12 mouse cellular contexts compared by ENCODE assay signal in genomic region chr4:137503509-137503971, GRCm38 (mm10). TPM values are rescaled to one million over a fixed set of nuclear protein-coding genes. Genes with fewer than 3 reads are reported as not detected.
DNase-seq lines count a peak whose midpoint lies in the region; ATAC-seq lines count a peak whose summit lies in the region.
"Had no signal": no experiment of that assay in that cellular context is flagged by ENCODE, and none has a peak within 500 bp of the region (broad histone marks: within the 10 kb centered on the region; RNA-seq: fewer than 3 reads in every experiment).

No protein-coding gene starts in this region.

- no peak overlapping the region for H3K9ac ChIP-seq in hindbrain, embryonic 13.5 days
- H3K9ac ChIP-seq in hindbrain, embryonic 11.5 days (ENCODE audit: low read depth, low read length) = no peak overlapping the region
- no peak overlapping the region for H3K9ac ChIP-seq in lung, embryonic 16.5 days (ENCODE audit: low read length)

- no peak overlapping the region for H3K27ac ChIP-seq in hindbrain, embryonic 13.5 days
- no peak overlapping the region for H3K27ac ChIP-seq in hindbrain, embryonic 11.5 days (ENCODE audit: low read depth, low read length)
- H3K27ac ChIP-seq in lung, embryonic 16.5 days (ENCODE audit: low read length) = no peak overlapping the region
- peak overlapping the region; percentile 35 for H3K27ac ChIP-seq in embryonic facial prominence, embryonic 10.5 days (replicated peaks)

- WGBS in hindbrain, embryonic 13.5 days = 79% methylated on average over 6 of the region's 6 CpGs
- WGBS in hindbrain, embryonic 11.5 days = 81% methylated on average over 6 of the region's 6 CpGs
- 43% methylated on average over 6 of the region's 6 CpGs for WGBS in lung, embryonic 16.5 days
- 78% methylated on average over 6 of the region's 6 CpGs for WGBS in embryonic facial prominence, embryonic 10.5 days

- H3K27me3 ChIP-seq in hindbrain, embryonic 13.5 days = no peaks in the 10 kb centered on the region
- H3K27me3 ChIP-seq in hindbrain, embryonic 11.5 days (ENCODE audit: control insufficient read depth, insufficient read depth, low read length) = no peaks in the 10 kb centered on the region
- H3K27me3 ChIP-seq in lung, embryonic 16.5 days (ENCODE audit: control insufficient read depth, insufficient read depth, low read depth, low read length) = no peaks in the 10 kb centered on the region
- H3K27me3 ChIP-seq in embryonic facial prominence, embryonic 10.5 days (replicated peaks; ENCODE audit: low read depth, poor library complexity, severe bottlenecking) = no peaks in the 10 kb centered on the region

- no peaks in the 10 kb centered on the region for H3K36me3 ChIP-seq in hindbrain, embryonic 13.5 days
- H3K36me3 ChIP-seq in hindbrain, embryonic 11.5 days (ENCODE audit: control insufficient read depth, insufficient read depth, low read length) = no peaks in the 10 kb centered on the region
- peaks cover 9% of the 10 kb centered on the region for H3K36me3 ChIP-seq in lung, embryonic 16.5 days (ENCODE audit: control insufficient read depth, insufficient read depth, low read length)
- H3K36me3 ChIP-seq in embryonic facial prominence, embryonic 10.5 days (replicated peaks) = peaks cover 75% of the 10 kb centered on the region

- no peak overlapping the region for H3K4me2 ChIP-seq in hindbrain, embryonic 13.5 days
- no peak overlapping the region for H3K4me2 ChIP-seq in hindbrain, embryonic 11.5 days (replicated peaks; ENCODE audit: low read depth, low read length)
- no peak overlapping the region for H3K4me2 ChIP-seq in lung, embryonic 16.5 days (ENCODE audit: low read depth, low read length)

- no peak for DNase-seq in hindbrain, embryonic 11.5 days (ENCODE audit: low spot score)
- DNase-seq in lung, postnatal 36 days = no peak
- DNase-seq in embryonic facial prominence, embryonic 10.5 days (ENCODE audit: low spot score) = no peak
- DNase-seq in layer of hippocampus, adult 8-10 months (ENCODE audit: low spot score in 2 of 2) = peak; percentile 18 to 42
- no peak for DNase-seq in kidney, postnatal 4 days
- DNase-seq in kidney, postnatal 14 days = no peak

- H3K4me3 ChIP-seq in hindbrain, embryonic 13.5 days = no peak overlapping the region
- no peak overlapping the region for H3K4me3 ChIP-seq in hindbrain, embryonic 11.5 days (ENCODE audit: low read depth, low read length)
- H3K4me3 ChIP-seq in lung, embryonic 16.5 days (ENCODE audit: low read length) = no peak overlapping the region
- H3K4me3 ChIP-seq in embryonic facial prominence, embryonic 10.5 days = no peak overlapping the region

- ATAC-seq in hindbrain, embryonic 13.5 days (ENCODE audit: low FRiP score) = 0 out of 2 replicates have a peak, but pooled peaks have one; percentile 28
- no peak for ATAC-seq in hindbrain, embryonic 11.5 days (ENCODE audit: low FRiP score)
- ATAC-seq in lung, embryonic 16.5 days (ENCODE audit: low read depth) = peak; percentile 35

- no peaks in the 10 kb centered on the region for H3K9me3 ChIP-seq in hindbrain, embryonic 13.5 days
- no peaks in the 10 kb centered on the region for H3K9me3 ChIP-seq in hindbrain, embryonic 11.5 days (ENCODE audit: control insufficient read depth, low read length)
- no peaks in the 10 kb centered on the region for H3K9me3 ChIP-seq in lung, embryonic 16.5 days (ENCODE audit: control insufficient read depth, low read length)
- no peaks in the 10 kb centered on the region for H3K9me3 ChIP-seq in embryonic facial prominence, embryonic 10.5 days

- peaks cover 11% of the 10 kb centered on the region for H3K4me1 ChIP-seq in hindbrain, embryonic 13.5 days (replicated peaks)
- no peaks in the 10 kb centered on the region for H3K4me1 ChIP-seq in hindbrain, embryonic 11.5 days (replicated peaks; ENCODE audit: control insufficient read depth, insufficient read depth, low read length)
- peaks cover 12% of the 10 kb centered on the region for H3K4me1 ChIP-seq in lung, embryonic 16.5 days (replicated peaks; ENCODE audit: control insufficient read depth, insufficient read depth, low read length)
- H3K4me1 ChIP-seq in embryonic facial prominence, embryonic 10.5 days = peaks cover 25% of the 10 kb centered on the region

RNA-seq across cellular contexts. Expression of gene Hspg2, which starts 35.0 kb away (rescaled TPM):
- polyA plus RNA-seq in hindbrain, embryonic 13.5 days (2015; fragmentation: Nextera tagmentation; extraction: Ambion mirVana) = 6.1 and 6.8 TPM in 2 replicates
- polyA plus RNA-seq in hindbrain, embryonic 11.5 days (2014; fragmentation: Nextera tagmentation; extraction: Ambion mirVana) = 14.7 and 18.1 TPM in 2 replicates
- polyA plus RNA-seq in lung, embryonic 16.5 days (2015; fragmentation: Nextera tagmentation; extraction: Ambion mirVana) = 34.7 and 35.2 TPM in 2 replicates
- 17.4 and 19.6 TPM in 2 replicates for polyA plus RNA-seq in embryonic facial prominence, embryonic 10.5 days (2016; fragmentation: Nextera tagmentation; extraction: Ambion mirVana)
- total RNA-seq in layer of hippocampus, adult 8-10 months (2022) = 1 to 10 TPM; 4.2 to 6.1 (median 5.6) TPM

RNA-seq across cellular contexts. Expression of gene 1700013G24Rik, which starts 50.5 kb away (rescaled TPM):
- not detected in 2 replicates for polyA plus RNA-seq in hindbrain, embryonic 13.5 days (2015; fragmentation: Nextera tagmentation; extraction: Ambion mirVana)
- polyA plus RNA-seq in hindbrain, embryonic 11.5 days (2014; fragmentation: Nextera tagmentation; extraction: Ambion mirVana) = not detected in 2 replicates
- not detected in 2 replicates for polyA plus RNA-seq in lung, embryonic 16.5 days (2015; fragmentation: Nextera tagmentation; extraction: Ambion mirVana)
- not detected in 2 replicates for polyA plus RNA-seq in embryonic facial prominence, embryonic 10.5 days (2016; fragmentation: Nextera tagmentation; extraction: Ambion mirVana)
- not detected for total RNA-seq in layer of hippocampus, adult 8-10 months (2022)
- polyA plus RNA-seq: embryonic facial prominence, embryonic 11.5 days; intestine, embryonic 14.5 days; liver, embryonic 16.5 days; small intestine, adult 2 months had no signal

Comparison
In these comparisons a context has a peak if more than half of its experiments do, and no peak if none do; other contexts are left out.
1. DNase-seq: peak in layer of hippocampus, adult 8-10 months (2 of 2); none in hindbrain, embryonic 11.5 days (single experiment), lung, postnatal 36 days (single experiment), embryonic facial prominence, embryonic 10.5 days (single experiment), kidney, postnatal 4 days (0 of 2) and kidney, postnatal 14 days (single experiment).